Mouse (Mus musculus) neural tube, embryonic 11.5 days (tissue): ENCODE measurements at regions not wholly inside any gene's neighbourhood (a gene's known extent, or its start where the extent isn't known, plus 50 kb on each side); places are given as distances from the start of the nearest gene placed in this dataset.

Source experiments
- ATAC-seq: fragments of 200-750 bp; cut with Nextera tagmentation; 2 replicates; pipeline ENCODE4 v1.8.0; 2017; ENCODE audit warnings: moderate number of reproducible peaks, mild to moderate bottlenecking, moderate TSS enrichment, moderate library complexity; ENCODE audit not compliant: insufficient read depth, low FRiP score, low TSS enrichment
- DNase-seq: peaks from one replicate; pipeline ENCODE4 v3.0.0-alpha.2; 2015; ENCODE audit warnings: low spot score
- H3K27ac ChIP-seq: fragments of 300-500 bp; sonication (generic); 2 replicates; pipeline ENCODE4 v1.5.1; 2014; ENCODE audit warnings: low read depth, mild to moderate bottlenecking, low read length
- H3K27me3 ChIP-seq: fragments of 300-500 bp; sonication (generic); 2 replicates; pipeline ENCODE4 v1.6.1; 2014; ENCODE audit warnings: mild to moderate bottlenecking, low read length, mixed read lengths; ENCODE audit not compliant: control insufficient read depth, insufficient read depth
- H3K36me3 ChIP-seq: fragments of 300-500 bp; sonication (generic); 2 replicates; pipeline ENCODE4 v1.6.1; 2014; ENCODE audit warnings: mild to moderate bottlenecking, low read length, moderate library complexity, mixed read lengths; ENCODE audit not compliant: control insufficient read depth, insufficient read depth
- H3K4me1 ChIP-seq: fragments of 300-500 bp; sonication (generic); 2 replicates; pipeline ENCODE4 v1.6.1; 2014; ENCODE audit warnings: low read length, mixed read lengths; ENCODE audit not compliant: control insufficient read depth, insufficient read depth
- H3K4me2 ChIP-seq: fragments of 300-500 bp; sonication (generic); 2 replicates; pipeline ENCODE4 v1.6.1; 2014; ENCODE audit warnings: low read depth, mild to moderate bottlenecking, moderate library complexity
- H3K4me3 ChIP-seq: fragments of 300-500 bp; sonication (generic); 2 replicates; pipeline ENCODE4 v1.5.1; 2014; ENCODE audit warnings: low read depth, low read length
- H3K9ac ChIP-seq: fragments of 300-500 bp; sonication (generic); 2 replicates; pipeline ENCODE4 v1.6.1; 2014; ENCODE audit warnings: mild to moderate bottlenecking, low read length
- H3K9me3 ChIP-seq: fragments of 300-500 bp; sonication (generic); 2 replicates; pipeline ENCODE4 v1.6.1; 2016; ENCODE audit warnings: low read length; ENCODE audit not compliant: control insufficient read depth
- WGBS: fragments of 180-500 bp; shearing (Covaris S2); extraction: QIAGEN DNeasy Blood & Tissue Kit; methylation state at CpG from one replicate; pipeline ENCODE4 v1.1.7; 2014; 5-methylcytosine and 5-hydroxymethylcytosine counted together

- H3K36me3 ChIP-seq = no peaks in the 10 kb centered on the region
- no peaks in the 10 kb centered on the region for H3K9me3 ChIP-seq
- no peaks in the 10 kb centered on the region for H3K27me3 ChIP-seq
- no peak overlapping the region for H3K9ac ChIP-seq
- no peak for DNase-seq
- H3K4me3 ChIP-seq = no peak overlapping the region
- WGBS = 87% methylated on average over 3 of the region's 3 CpGs
- H3K27ac ChIP-seq = no peak overlapping the region
- no peak for ATAC-seq
- no peaks in the 10 kb centered on the region for H3K4me1 ChIP-seq
- no peak overlapping the region for H3K4me2 ChIP-seq
Observed at GRCm38 (mm10) chr3:17318450-17318849, 629.8 kb upstream of the Cypt12 start.

- Histone ChIP-seq H3K36me3 (no peaks in the 10 kb centered on the region), H3K4me3 (no peak overlapping the region), H3K4me2 (no peak overlapping the region), H3K9me3 (no peaks in the 10 kb centered on the region), H3K4me1 (no peaks in the 10 kb centered on the region), H3K27me3 (no peaks in the 10 kb centered on the region), H3K9ac (no peak overlapping the region), H3K27ac (peak overlapping the region; percentile 20; the same call in 1 of the 2 replicates)
- 8% methylated on average over 9 of the region's 9 CpGs for WGBS
- DNase-seq (peak; percentile 75), ATAC-seq (peak; percentile 87)
Observed at GRCm38 (mm10) chr3:17319213-17319612, 629.0 kb upstream of the Cypt12 start.

- ATAC-seq (no peak), DNase-seq (no peak)
- Histone ChIP-seq H3K4me1 (no peaks in the 10 kb centered on the region), H3K36me3 (no peaks in the 10 kb centered on the region), H3K27me3 (no peaks in the 10 kb centered on the region), H3K27ac (no peak overlapping the region), H3K4me2 (no peak overlapping the region), H3K9ac (no peak overlapping the region), H3K9me3 (no peaks in the 10 kb centered on the region), H3K4me3 (no peak overlapping the region)
- WGBS = 67% methylated on average over 5 of the region's 5 CpGs
Observed at GRCm38 (mm10) chr3:17319931-17320330, 628.3 kb upstream of the Cypt12 start.

- Histone ChIP-seq H3K4me3 (no peak overlapping the region), H3K27ac (peak overlapping the region; percentile 8; the same call in 1 of the 2 replicates), H3K36me3 (no peaks in the 10 kb centered on the region), H3K4me2 (no peak overlapping the region), H3K4me1 (no peaks in the 10 kb centered on the region), H3K9ac (no peak overlapping the region), H3K9me3 (no peaks in the 10 kb centered on the region), H3K27me3 (no peaks in the 10 kb centered on the region)
- WGBS = 54% methylated on average over 2 of the region's 2 CpGs
- no peak for DNase-seq
- no peak for ATAC-seq
Observed at GRCm38 (mm10) chr3:17322266-17322665, 625.9 kb upstream of the Cypt12 start.

- H3K4me2 ChIP-seq = no peak overlapping the region
- DNase-seq (no peak), ATAC-seq (no peak)
- H3K9ac ChIP-seq = no peak overlapping the region
- H3K4me1 ChIP-seq = no peaks in the 10 kb centered on the region
- H3K9me3 ChIP-seq = no peaks in the 10 kb centered on the region
- no peaks in the 10 kb centered on the region for H3K36me3 ChIP-seq
- no peak overlapping the region for H3K4me3 ChIP-seq
- WGBS = 79% methylated on average over 7 of the region's 7 CpGs
- no peaks in the 10 kb centered on the region for H3K27me3 ChIP-seq
- H3K27ac ChIP-seq = no peak overlapping the region
Observed at GRCm38 (mm10) chr3:17324816-17325215, 623.4 kb upstream of the Cypt12 start.

- Histone ChIP-seq H3K9me3 (no peaks in the 10 kb centered on the region), H3K4me1 (peaks cover 2% of the 10 kb centered on the region; the same call in 1 of the 2 replicates), H3K4me3 (no peak overlapping the region), H3K36me3 (no peaks in the 10 kb centered on the region), H3K27me3 (no peaks in the 10 kb centered on the region), H3K9ac (no peak overlapping the region), H3K4me2 (no peak overlapping the region), H3K27ac (no peak overlapping the region; the same call in 1 of the 2 replicates)
- 65% methylated on average over 2 of the region's 2 CpGs for WGBS
- ATAC-seq = no peak
- DNase-seq = no peak
Observed at GRCm38 (mm10) chr3:17325821-17326220, 622.4 kb upstream of the Cypt12 start.

- Histone ChIP-seq H3K27me3 (no peaks in the 10 kb centered on the region), H3K4me1 (peaks cover 2% of the 10 kb centered on the region; the same call in 1 of the 2 replicates), H3K9ac (no peak overlapping the region), H3K4me2 (no peak overlapping the region), H3K9me3 (no peaks in the 10 kb centered on the region), H3K27ac (no peak overlapping the region), H3K36me3 (no peaks in the 10 kb centered on the region), H3K4me3 (no peak overlapping the region)
- no peak for ATAC-seq
- WGBS = 82% methylated on average over 8 of the region's 8 CpGs
- peak; percentile 11 for DNase-seq
Observed at GRCm38 (mm10) chr3:17326292-17326691, 621.9 kb upstream of the Cypt12 start.

- Histone ChIP-seq H3K36me3 (no peaks in the 10 kb centered on the region), H3K4me1 (peaks cover 2% of the 10 kb centered on the region; the same call in 1 of the 2 replicates), H3K9me3 (no peaks in the 10 kb centered on the region), H3K9ac (no peak overlapping the region), H3K27me3 (no peaks in the 10 kb centered on the region), H3K27ac (no peak overlapping the region), H3K4me3 (no peak overlapping the region), H3K4me2 (no peak overlapping the region)
- 85% methylated on average over 4 of the region's 4 CpGs for WGBS
- DNase-seq (no peak), ATAC-seq (no peak)
Observed at GRCm38 (mm10) chr3:17326774-17327173, 621.4 kb upstream of the Cypt12 start.

GRCm38 (mm10) chr3:17327706-17328105, 620.5 kb upstream of the Cypt12 start:
- H3K27ac ChIP-seq = peak overlapping the region; percentile 60
- 78% methylated on average over 4 of the region's 4 CpGs for WGBS
- DNase-seq (no peak), ATAC-seq (no peak)
- no peaks in the 10 kb centered on the region for H3K9me3 ChIP-seq
- H3K9ac ChIP-seq = no peak overlapping the region
- peaks cover 2% of the 10 kb centered on the region; the same call in 1 of the 2 replicates for H3K4me1 ChIP-seq
- no peaks in the 10 kb centered on the region for H3K27me3 ChIP-seq
- no peaks in the 10 kb centered on the region for H3K36me3 ChIP-seq
- no peak overlapping the region for H3K4me3 ChIP-seq
- no peak overlapping the region for H3K4me2 ChIP-seq
